ENCODE assay signal across 16 mouse cellular contexts in the genomic region with DNA sequence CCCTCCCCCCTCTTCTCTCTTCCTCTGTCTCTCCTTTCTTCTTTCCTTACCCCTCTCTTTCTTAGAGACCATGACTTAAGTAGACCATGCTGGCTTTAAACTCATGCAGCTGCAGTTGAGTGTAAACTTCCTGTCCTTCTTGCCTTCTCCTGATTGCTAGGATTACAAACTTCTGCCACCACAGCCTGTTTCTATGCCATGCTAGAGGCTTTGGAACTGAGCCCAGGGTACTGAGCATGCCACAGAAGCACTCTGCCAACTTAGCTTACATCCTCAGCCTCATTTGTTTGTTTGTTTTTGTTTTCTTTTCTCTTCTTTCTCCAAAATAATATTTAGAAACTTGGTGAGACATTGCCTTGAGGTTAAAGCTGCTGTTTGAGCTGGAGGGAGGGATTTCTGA. TPM values are rescaled to one million over a fixed set of nuclear protein-coding genes. Genes with fewer than 3 reads are reported as not detected.
DNase-seq lines count a peak whose midpoint lies in the region; ATAC-seq and TF ChIP-seq lines count a peak whose summit lies in the region.
"Had no signal": no experiment of that assay in that cellular context is flagged by ENCODE, and none has a peak within 500 bp of the region (broad histone marks: within the 10 kb centered on the region; RNA-seq: fewer than 3 reads in every experiment).

No protein-coding gene starts in this region.

- peak overlapping the region; percentile 40; the same call in 1 of the 2 replicates for H3K27ac ChIP-seq in heart, embryonic 12.5 days (ENCODE audit: poor library complexity, severe bottlenecking)
- H3K27ac ChIP-seq in lung, embryonic 14.5 days (ENCODE audit: low read depth): peak overlapping the region; percentile 30
- H3K27ac ChIP-seq in embryonic facial prominence, embryonic 15.5 days (replicated peaks): peak overlapping the region; percentile 91
- H3K27ac ChIP-seq in limb, embryonic 14.5 days (replicated peaks; ENCODE audit: low read depth, low read length): peak overlapping the region; percentile 65
- H3K27ac ChIP-seq: hindbrain, embryonic 14.5 days had no signal

- no peaks in the 10 kb centered on the region for H3K27me3 ChIP-seq in heart, embryonic 12.5 days (replicated peaks)
- no peaks in the 10 kb centered on the region for H3K27me3 ChIP-seq in lung, embryonic 14.5 days (ENCODE audit: insufficient read depth, low read length)
- H3K27me3 ChIP-seq in embryonic facial prominence, embryonic 15.5 days: no peaks in the 10 kb centered on the region
- no peaks in the 10 kb centered on the region for H3K27me3 ChIP-seq in limb, embryonic 14.5 days (ENCODE audit: control insufficient read depth, insufficient read depth, low read length)

- H3K4me2 ChIP-seq in heart, embryonic 12.5 days: no peak overlapping the region
- no peak overlapping the region for H3K4me2 ChIP-seq in lung, embryonic 14.5 days
- H3K4me2 ChIP-seq in embryonic facial prominence, embryonic 15.5 days (replicated peaks): no peak overlapping the region
- no peak overlapping the region for H3K4me2 ChIP-seq in limb, embryonic 14.5 days (replicated peaks; ENCODE audit: low read depth, low read length, severe bottlenecking)
- H3K4me2 ChIP-seq: hindbrain, embryonic 14.5 days had no signal

- H3K9ac ChIP-seq in heart, embryonic 12.5 days: no peak overlapping the region
- no peak overlapping the region for H3K9ac ChIP-seq in lung, embryonic 14.5 days
- no peak overlapping the region for H3K9ac ChIP-seq in embryonic facial prominence, embryonic 15.5 days
- no peak overlapping the region for H3K9ac ChIP-seq in limb, embryonic 14.5 days (ENCODE audit: low read depth, low read length, severe bottlenecking)
- H3K9ac ChIP-seq: hindbrain, embryonic 14.5 days had no signal

- H3K36me3 ChIP-seq in heart, embryonic 12.5 days: no peaks in the 10 kb centered on the region
- H3K36me3 ChIP-seq in lung, embryonic 14.5 days (ENCODE audit: insufficient read depth): no peaks in the 10 kb centered on the region
- H3K36me3 ChIP-seq in embryonic facial prominence, embryonic 15.5 days: no peaks in the 10 kb centered on the region
- H3K36me3 ChIP-seq in limb, embryonic 14.5 days (ENCODE audit: control insufficient read depth, insufficient read depth, low read length): no peaks in the 10 kb centered on the region
- H3K36me3 ChIP-seq: G1E had no signal

- 0 out of 2 replicates have a peak, but pooled peaks cover 5% of the 10 kb centered on the region for H3K9me3 ChIP-seq in heart, embryonic 12.5 days (replicated peaks)
- no peaks in the 10 kb centered on the region for H3K9me3 ChIP-seq in lung, embryonic 14.5 days (ENCODE audit: low read depth, low read length)
- no peaks in the 10 kb centered on the region for H3K9me3 ChIP-seq in embryonic facial prominence, embryonic 15.5 days (replicated peaks)
- no peaks in the 10 kb centered on the region for H3K9me3 ChIP-seq in limb, embryonic 14.5 days (ENCODE audit: control insufficient read depth, low read length)

- DNase-seq in heart, adult 9 months (ENCODE audit: low spot score in 2 of 2): no peak
- DNase-seq in lung, embryonic 14.5 days: no peak
- no peak for DNase-seq in lung, postnatal 36 days
- no peak for DNase-seq in limb, embryonic 14.5 days (ENCODE audit: low spot score)
- no peak for DNase-seq in spleen, postnatal 10 days (ENCODE audit: low spot score in 2 of 2)
- no peak for DNase-seq in cerebellum, adult 9-11 months
- DNase-seq: adrenal gland, postnatal 36 days; heart, adult 11 months; kidney, postnatal 36 days; layer of hippocampus, postnatal 36 days; lung, adult 18-20 months; thymus, adult 2 months had no signal

- no peak for ATAC-seq in heart, embryonic 12.5 days (ENCODE audit: insufficient number of reproducible peaks, low FRiP score)
- no peak for ATAC-seq in lung, embryonic 14.5 days (ENCODE audit: insufficient read depth)
- no peak for ATAC-seq in embryonic facial prominence, embryonic 15.5 days (ENCODE audit: insufficient number of reproducible peaks, low FRiP score, low TSS enrichment, low read depth)
- no peak for ATAC-seq in limb, embryonic 14.5 days (ENCODE audit: low FRiP score, low read depth)

- no peak for TF ChIP-seq CTCF in lung, embryonic 14.5 days (IDR thresholded peaks at IDR 0.05; ENCODE audit: low read depth)

- H3K4me3 ChIP-seq in heart, embryonic 12.5 days: no peak overlapping the region
- no peak overlapping the region for H3K4me3 ChIP-seq in lung, embryonic 14.5 days (ENCODE audit: low read depth, low read length)
- H3K4me3 ChIP-seq in embryonic facial prominence, embryonic 15.5 days (replicated peaks): no peak overlapping the region
- H3K4me3 ChIP-seq in limb, embryonic 14.5 days (replicated peaks; ENCODE audit: low read length): no peak overlapping the region

- no peak for TF ChIP-seq POLR2A in limb, embryonic 14.5 days (IDR thresholded peaks at IDR 0.05; ENCODE audit: borderline replicate concordance, extremely low read depth, insufficient read depth, insufficient read length)

- H3K4me1 ChIP-seq in heart, embryonic 12.5 days (replicated peaks): peaks cover 38% of the 10 kb centered on the region
- no peaks in the 10 kb centered on the region; the same call in 1 of the 2 replicates for H3K4me1 ChIP-seq in lung, embryonic 14.5 days (ENCODE audit: insufficient read depth)
- peaks cover 47% of the 10 kb centered on the region for H3K4me1 ChIP-seq in embryonic facial prominence, embryonic 15.5 days
- H3K4me1 ChIP-seq in limb, embryonic 14.5 days (ENCODE audit: control insufficient read depth, insufficient read depth, low read length): peaks cover 29% of the 10 kb centered on the region

RNA-seq across cellular contexts. Expression of a gene that starts 25.4 kb away (rescaled TPM):
- polyA plus RNA-seq in heart, embryonic 12.5 days (2016; fragmentation: Nextera tagmentation; extraction: Ambion mirVana): 142 and 145 TPM in 2 replicates
- polyA plus RNA-seq in lung, embryonic 14.5 days (2014; fragmentation: Nextera tagmentation; extraction: Ambion mirVana): 277 and 302 TPM in 2 replicates
- polyA plus RNA-seq in embryonic facial prominence, embryonic 15.5 days (2015; fragmentation: Nextera tagmentation; extraction: Ambion mirVana): 258 and 266 TPM in 2 replicates
- polyA plus RNA-seq in limb, embryonic 14.5 days (2012; rRNA removed): 255 and 292 TPM in 2 replicates
- 265 and 288 TPM in 2 replicates for polyA plus RNA-seq in limb, embryonic 14.5 days (2014; fragmentation: Nextera tagmentation; extraction: Ambion mirVana)
- polyA plus RNA-seq: G1E had no signal

RNA-seq across cellular contexts. Expression of a gene that starts 48.5 kb away (rescaled TPM):
- 0.13 TPM in 1 of 2 replicates, not detected in the other for polyA plus RNA-seq in heart, embryonic 12.5 days (2016; fragmentation: Nextera tagmentation; extraction: Ambion mirVana)
- polyA plus RNA-seq in lung, embryonic 14.5 days (2014; fragmentation: Nextera tagmentation; extraction: Ambion mirVana): 0.36 and 0.37 TPM in 2 replicates
- 1.00 and 1.6 TPM in 2 replicates for polyA plus RNA-seq in embryonic facial prominence, embryonic 15.5 days (2015; fragmentation: Nextera tagmentation; extraction: Ambion mirVana)
- polyA plus RNA-seq in limb, embryonic 14.5 days (2012; rRNA removed): 0.44 and 0.73 TPM in 2 replicates
- polyA plus RNA-seq in limb, embryonic 14.5 days (2014; fragmentation: Nextera tagmentation; extraction: Ambion mirVana): 0.62 and 0.72 TPM in 2 replicates
- polyA plus RNA-seq: G1E had no signal

RNA-seq across cellular contexts. Expression of a gene that starts 48.6 kb away (rescaled TPM):
- 0.09 and 0.13 TPM in 2 replicates for polyA plus RNA-seq in heart, embryonic 12.5 days (2016; fragmentation: Nextera tagmentation; extraction: Ambion mirVana)
- 0.16 and 0.21 TPM in 2 replicates for polyA plus RNA-seq in lung, embryonic 14.5 days (2014; fragmentation: Nextera tagmentation; extraction: Ambion mirVana)
- 0.07 and 0.70 TPM in 2 replicates for polyA plus RNA-seq in embryonic facial prominence, embryonic 15.5 days (2015; fragmentation: Nextera tagmentation; extraction: Ambion mirVana)
- 0.52 and 0.58 TPM in 2 replicates for polyA plus RNA-seq in limb, embryonic 14.5 days (2012; rRNA removed)
- 0.23 and 0.72 TPM in 2 replicates for polyA plus RNA-seq in limb, embryonic 14.5 days (2014; fragmentation: Nextera tagmentation; extraction: Ambion mirVana)
- polyA plus RNA-seq: G1E had no signal

Comparison
In these comparisons a context has a peak if more than half of its experiments do, and no peak if none do; other contexts are left out.
1. H3K27ac ChIP-seq: peak in every context shown above with its lines; median percentile 91 in embryonic facial prominence, embryonic 15.5 days; 65 in limb, embryonic 14.5 days; 40 in heart, embryonic 12.5 days; 30 in lung, embryonic 14.5 days.